Mouse (Mus musculus) left cerebral cortex, postnatal 10 days (tissue): ENCODE data around the gene Gm21992. TPM values are rescaled to one million over a fixed set of nuclear protein-coding genes. Genes with fewer than 3 reads are reported as not detected.

Source experiments
- DNase-seq, 2 experiments: peaks; one replicate each; pipeline ENCODE4 v3.0.0; 2021 to 2022; ENCODE audit warnings: low spot score in 2 of 2, mixed read lengths in 1 of 2; ENCODE audit errors: extremely low spot score in 1 of 2
- intact Hi-C: fragments of 180-260 bp; cut with DNase I; formaldehyde crosslinking; loops from one replicate; pipeline ENCODE4 v1.15.1; 2025
- total RNA-seq, 2 experiments: library from RNA; stranded (reverse); gene quantifications; 2 replicates each; pipeline ENCODE4 v1.2.3; 2021

Gm21992 gene
- 10 to 100 TPM; 16.0 to 16.2 TPM for total RNA-seq

GRCm38 (mm10) chr19:4811063-4811908 lies at the start of gene Gm21992, which contains the start of gene Rbm14:
TSS of gene Gm21992 (minus strand) at chr19:4811612.
TSS of gene Rbm14 (minus strand) at chr19:4811634.
- intact Hi-C loops: no loop called here
- peak; percentile 99 for DNase-seq

DNA sequence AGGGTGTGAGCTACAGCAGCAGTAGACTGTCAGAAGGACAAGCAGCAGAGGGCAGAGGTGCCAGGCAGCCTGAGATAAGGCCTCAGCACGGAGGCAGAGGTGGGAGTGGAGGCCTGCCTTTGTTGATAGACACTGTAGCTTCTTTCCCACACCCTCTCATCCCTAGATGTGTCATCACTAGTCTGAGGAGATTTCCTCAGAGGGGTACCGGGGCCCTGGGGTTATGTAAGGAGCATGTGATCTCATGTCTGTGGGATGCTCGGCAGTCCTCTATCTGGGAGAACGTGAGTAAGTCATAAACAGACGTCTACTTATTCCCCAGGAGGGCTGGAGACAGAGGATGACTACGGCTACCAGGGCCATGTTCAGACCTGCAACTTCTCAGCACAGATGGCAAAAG lies 47.7 kb upstream of the Gm21992 start:
- intact Hi-C loops: no loop called here
- no peak for DNase-seq

- intact Hi-C loops: no loop called here
- DNase-seq: no peak
Measured at GRCm38 (mm10) chr19:4855951-4856350, 44.5 kb upstream of the Gm21992 start.

DNA sequence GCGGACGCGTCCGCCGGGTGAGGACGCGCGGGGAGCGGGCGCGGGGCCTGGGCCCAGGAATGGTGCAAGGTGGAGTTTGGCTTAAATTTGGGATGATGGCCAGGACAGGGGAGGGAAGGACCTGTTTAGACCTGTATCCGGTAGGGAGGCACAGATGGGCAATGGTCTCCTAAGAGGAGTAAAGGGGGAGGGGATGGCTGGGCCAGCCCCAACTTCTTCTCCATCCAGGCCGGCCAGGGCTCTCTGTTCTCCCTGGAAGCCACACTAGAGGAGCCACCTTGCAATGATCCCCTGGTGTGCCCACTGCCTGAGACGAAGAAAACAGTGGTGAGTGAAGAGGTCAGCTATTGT lies 44.0 kb upstream of the Gm21992 start:
- no peak for DNase-seq
- intact Hi-C loops: no loop called here

- intact Hi-C loops: no loop called here
Measured at GRCm38 (mm10) chr19:4854552-4855469, 43.4 kb upstream of the Gm21992 start, which contains the start of gene Ctsf. TSS of gene Ctsf (plus strand) at chr19:4855130.

GRCm38 (mm10) chr19:4850281-4850680 lies 38.9 kb upstream of the Gm21992 start:
- DNase-seq: no peak
- intact Hi-C loops: no loop called here

More at GRCm38 (mm10) chr19:4854552-4855469, 43.4 kb upstream of the Gm21992 start, which contains the start of gene Ctsf:
- peak; percentile 90 to 93 for DNase-seq

GRCm38 (mm10) chr19:4849800-4850199 lies 38.4 kb upstream of the Gm21992 start:
- intact Hi-C loops: loop anchor here (5.0 kb wide), 1 partner anchor 92 kb away; the partner anchor contains the start of gene Rbm4b
- no peak for DNase-seq

DNA sequence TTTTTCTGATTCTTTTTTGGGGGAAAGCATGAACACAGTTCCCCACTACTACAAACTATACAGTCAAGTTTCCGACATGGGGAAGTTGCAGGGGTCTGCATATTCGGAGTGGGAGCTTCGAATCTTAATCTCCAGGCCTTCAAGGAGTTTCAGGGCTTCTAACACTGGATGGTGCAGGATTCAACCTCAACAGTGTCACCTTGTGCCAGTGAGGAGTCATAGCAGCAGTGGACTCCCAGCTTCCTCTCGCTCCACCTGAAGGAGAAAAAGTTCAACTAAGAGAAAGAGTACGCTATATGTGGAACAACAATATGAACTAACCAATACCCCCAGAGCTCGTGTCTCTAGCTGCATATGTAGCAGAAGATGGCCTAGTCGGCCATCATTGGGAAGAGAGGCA lies 36.1 kb upstream of the Gm21992 start:
- DNase-seq: no peak
- intact Hi-C loops: loop anchor here (5.0 kb wide), 1 partner anchor 90 kb away; the partner anchor contains the start of gene Rbm4b

DNA sequence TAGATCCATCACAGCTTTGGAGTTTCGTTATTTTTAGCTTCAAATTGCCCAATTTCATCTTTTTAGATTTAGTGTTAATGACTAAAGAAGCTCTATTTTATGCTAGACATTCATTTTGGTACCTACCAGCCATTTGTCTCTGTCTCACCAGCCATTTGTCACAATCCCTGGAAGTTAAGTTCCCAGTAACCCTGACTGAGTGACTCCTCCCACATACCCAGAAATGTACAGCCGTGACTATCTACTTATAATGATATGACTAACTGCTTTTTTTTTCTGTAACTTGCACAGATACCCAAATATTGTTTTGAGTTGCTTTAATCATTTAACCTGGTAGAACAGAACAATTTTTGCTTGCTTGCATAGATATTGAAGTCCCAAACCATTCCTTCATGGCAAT lies 34.4 kb upstream of the Gm21992 start:
- intact Hi-C loops: loop anchor here (5.0 kb wide), 1 partner anchor 89 kb away; the partner anchor contains the start of gene Rbm4b
- DNase-seq: no peak

DNA sequence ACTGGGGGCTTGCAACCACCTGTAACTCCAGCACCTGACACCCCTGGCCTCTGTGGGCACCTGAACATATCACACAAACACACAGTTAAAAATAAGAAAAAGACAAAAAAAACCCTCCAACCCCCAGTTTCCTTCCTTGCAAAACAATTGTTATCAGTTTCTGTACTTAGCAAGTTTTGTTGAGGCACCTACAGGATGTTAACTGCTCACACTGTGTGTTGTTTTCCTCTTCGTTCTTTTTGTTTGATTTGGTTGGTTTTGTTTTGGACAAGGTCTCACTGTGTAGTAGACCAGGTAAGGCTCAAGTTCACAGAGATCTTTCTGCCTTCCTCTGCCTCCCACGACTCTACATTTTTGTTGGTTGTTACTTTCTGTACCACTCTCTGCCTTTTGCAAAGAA lies 31.2 kb upstream of the Gm21992 start:
- DNase-seq: no peak
- intact Hi-C loops: no loop called here

DNA sequence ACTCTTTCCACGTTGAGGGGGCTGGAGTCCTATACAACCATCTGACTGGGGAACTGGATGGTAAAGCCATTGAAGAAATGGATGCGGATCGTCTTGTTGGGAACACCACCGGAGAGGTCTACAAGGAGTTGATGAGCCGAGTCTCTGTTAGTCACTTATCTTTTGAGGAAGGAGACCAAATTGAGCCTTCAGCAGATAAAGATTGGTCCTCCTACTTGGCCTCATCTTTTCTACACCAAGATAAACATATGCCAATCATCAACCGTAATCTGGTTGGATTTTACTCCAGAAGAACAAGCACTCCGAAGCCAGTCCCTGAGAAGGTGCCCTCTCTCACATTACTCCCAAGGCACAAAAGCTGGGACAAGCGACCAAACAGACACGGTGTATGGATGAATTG lies 29.4 kb upstream of the Gm21992 start:
- no peak for DNase-seq
- intact Hi-C loops: no loop called here

DNA sequence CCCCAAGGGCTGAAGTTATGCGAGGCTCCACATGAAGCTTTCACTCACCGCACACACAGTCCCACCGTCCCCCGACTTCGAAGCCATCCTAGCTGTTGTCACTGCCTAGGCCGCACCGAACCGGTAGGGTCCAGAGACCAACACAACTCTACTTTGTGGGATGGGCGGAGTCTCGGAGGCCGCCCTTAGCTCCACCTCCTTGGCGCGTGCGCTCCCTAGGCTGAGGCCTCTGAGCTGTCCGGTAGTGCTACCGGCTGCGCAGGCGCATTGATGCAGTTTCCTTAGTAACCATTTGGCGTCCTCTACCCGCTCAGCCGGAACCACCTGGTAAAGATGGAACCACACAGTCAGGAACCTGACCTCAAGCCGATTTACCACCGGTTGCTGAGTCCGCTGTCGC lies 27.7 kb upstream of the Gm21992 start, which contains the start of the genes Ccs and Ccdc87:
Gene Ccs, minus strand, starts transcription at position 184 of the 400 bp plus-strand sequence.
Gene Ccdc87, plus strand, starts transcription at position 218 of the 400 bp plus-strand sequence.
- peak; percentile 94 to 97 for DNase-seq
- intact Hi-C loops: no loop called here

DNA sequence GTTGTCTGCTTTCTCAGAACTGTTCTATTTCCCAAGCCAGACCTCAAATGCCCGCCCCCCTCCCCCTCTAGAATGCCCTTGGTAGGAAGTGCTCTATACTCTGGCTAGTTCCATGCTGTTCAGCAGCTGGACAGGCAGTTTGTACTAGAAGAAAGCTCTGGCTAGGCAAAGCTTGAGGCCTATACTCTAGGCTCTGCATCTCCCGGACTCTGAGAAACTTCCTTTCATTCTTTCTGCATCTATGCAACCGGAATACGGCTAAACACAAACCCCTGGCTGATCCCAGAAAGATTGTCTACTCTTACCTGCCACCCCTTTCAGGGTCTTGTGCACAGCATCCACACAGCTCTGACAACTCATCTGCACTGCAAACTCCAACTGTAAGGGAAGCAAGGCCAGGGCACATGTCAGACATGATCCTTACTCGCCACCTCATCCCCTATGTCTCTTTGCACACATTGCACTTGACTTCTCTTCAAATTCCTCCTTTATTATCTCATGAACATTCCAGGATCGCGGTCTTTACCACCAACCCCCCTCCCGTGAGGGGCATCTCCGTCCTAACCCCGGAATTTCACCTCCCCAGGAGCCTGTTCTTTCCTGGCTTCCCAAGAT lies 27.2 kb upstream of the Gm21992 start:
- intact Hi-C loops: no loop called here
- DNase-seq: no peak

DNA sequence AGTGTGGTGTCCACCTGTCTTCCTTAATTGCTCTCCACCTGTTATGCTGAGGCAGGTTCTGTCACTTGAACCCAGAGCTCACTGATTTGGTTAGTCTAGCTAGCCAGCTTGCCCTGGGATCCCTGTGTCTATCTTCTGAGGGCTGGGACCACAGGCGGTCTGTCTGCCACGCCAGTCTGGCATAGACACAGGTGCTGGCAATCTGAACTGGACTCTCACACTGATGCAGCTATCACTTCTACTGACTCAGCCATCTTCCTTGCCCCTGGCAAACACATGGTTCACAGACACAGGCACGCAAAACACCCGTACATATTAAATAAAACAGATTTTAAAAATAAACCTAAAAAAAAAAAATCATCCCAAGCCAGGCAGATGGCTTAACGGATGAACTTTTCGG lies 25.6 kb upstream of the Gm21992 start:
- intact Hi-C loops: no loop called here
- no peak for DNase-seq

DNA sequence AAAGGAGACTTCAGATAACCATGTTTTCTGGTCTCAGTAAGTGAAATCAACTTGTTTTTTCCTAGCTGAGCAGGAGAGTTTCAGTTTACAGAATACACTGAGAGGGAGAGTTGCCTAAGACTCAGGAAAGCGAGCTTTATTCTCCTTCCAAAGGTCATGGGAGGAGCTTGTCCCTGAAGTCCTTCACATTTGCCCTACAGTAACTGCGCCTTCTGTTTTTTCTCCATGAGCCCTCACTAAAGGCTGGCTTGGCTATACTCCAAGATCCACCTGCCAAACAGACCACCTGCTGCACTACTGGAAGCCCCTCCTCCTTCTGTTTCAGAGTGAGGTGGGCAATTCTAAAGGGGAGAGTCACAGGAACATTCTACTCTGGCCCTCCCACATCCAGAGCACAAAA lies 24.7 kb upstream of the Gm21992 start:
- intact Hi-C loops: no loop called here
- DNase-seq: no peak

- intact Hi-C loops: no loop called here
Measured at GRCm38 (mm10) chr19:4833977-4834376, 22.6 kb upstream of the Gm21992 start.

DNA sequence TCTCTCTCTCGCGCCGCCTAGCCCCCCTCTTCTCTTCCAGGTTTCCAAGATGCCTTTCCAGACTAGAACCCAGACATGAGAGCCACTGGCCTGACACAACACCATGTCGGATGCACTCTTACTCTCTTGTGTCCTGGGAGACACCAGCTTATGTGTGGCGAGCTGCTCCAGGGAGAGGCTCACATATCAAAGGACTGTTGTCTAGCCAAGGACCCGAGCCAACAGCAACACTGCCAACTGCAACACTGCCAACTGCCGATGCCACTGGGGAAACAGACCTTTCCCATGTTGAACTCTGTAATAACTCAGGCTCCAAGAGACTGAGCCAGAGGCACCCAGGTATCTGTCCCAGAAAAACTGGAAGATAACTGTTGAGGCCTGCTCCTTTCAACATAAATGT lies 17.7 kb upstream of the Gm21992 start:
- DNase-seq: peak; percentile 36 to 43
- intact Hi-C loops: no loop called here

More at GRCm38 (mm10) chr19:4833977-4834376, 22.6 kb upstream of the Gm21992 start:
- no peak for DNase-seq

GRCm38 (mm10) chr19:4828444-4829114 lies 17.2 kb upstream of the Gm21992 start:
- DNase-seq: no peak
- intact Hi-C loops: no loop called here
